Mouse (Mus musculus) embryo, embryonic 10 days (tissue): ENCODE measurements at regions not wholly inside any gene's neighbourhood (a gene's known extent, or its start where the extent isn't known, plus 50 kb on each side); places are given as distances from the start of the nearest gene placed in this dataset.

Experiments
- DNase-seq: peaks from one replicate; pipeline ENCODE4 v3.0.0-alpha.2; 2015; ENCODE audit warnings: low spot score

GRCm38 (mm10) chr17:77016871-77017270, 1183.2 kb upstream of the Crim1 start:
- DNase-seq: no peak

GRCm38 (mm10) chr17:77029108-77029691, 1170.8 kb upstream of the Crim1 start:
- DNase-seq: peak; percentile 13

DNA sequence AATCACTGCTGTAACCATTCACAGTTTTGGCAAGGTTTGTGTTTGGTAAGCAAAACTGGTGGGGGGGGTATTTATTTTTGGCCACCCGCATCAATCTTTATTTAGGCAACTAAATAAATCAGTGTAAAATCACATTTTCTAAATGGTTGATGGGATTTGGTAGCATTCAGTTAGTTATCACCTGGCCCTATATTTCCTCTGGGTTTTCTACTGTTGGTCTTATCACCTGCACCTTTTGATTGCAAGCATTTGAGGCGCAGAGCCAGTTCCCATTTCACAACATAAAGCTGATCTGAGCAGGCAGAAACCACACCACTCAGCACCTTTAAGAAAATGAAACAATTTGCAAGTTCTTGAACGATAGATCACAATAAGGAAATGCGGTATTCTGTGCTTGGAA, 1165.8 kb upstream of the Crim1 start:
- DNase-seq: no peak
